Mouse (Mus musculus) spleen, adult 2 months (tissue): ENCODE data around the gene Nbas. TPM values are rescaled to one million over a fixed set of nuclear protein-coding genes. Genes with fewer than 3 reads are reported as not detected.

Experiments
- DNase-seq, 2 experiments: peaks; one replicate each; pipeline versions ENCODE4 v3.0.0 to v3.0.0-alpha.2; 2012 to 2021; ENCODE audit warnings: low spot score in 2 of 2, low read depth in 1 of 2
- H3K27ac ChIP-seq: fragments of 200-500 bp; 2 replicates; pipeline ENCODE4 v1.5.1; 2012; ENCODE audit warnings: low read length, inconsistent platforms; ENCODE audit not compliant: insufficient read depth
- H3K27me3 ChIP-seq: fragments of 200-500 bp; 2 replicates; pipeline ENCODE4 v1.6.1; 2012; ENCODE audit warnings: mild to moderate bottlenecking, moderate library complexity, low read length, inconsistent platforms; ENCODE audit not compliant: control insufficient read depth, insufficient read depth
- H3K36me3 ChIP-seq: fragments of 200-500 bp; 2 replicates; pipeline ENCODE4 v1.6.1; 2012; ENCODE audit warnings: mild to moderate bottlenecking, low read length, inconsistent platforms; ENCODE audit not compliant: control insufficient read depth, insufficient read depth
- H3K4me1 ChIP-seq: fragments of 200-500 bp; 2 replicates; pipeline ENCODE4 v1.6.1; 2011; ENCODE audit warnings: inconsistent platforms; ENCODE audit not compliant: control insufficient read depth, insufficient read depth, insufficient read length
- H3K4me3 ChIP-seq: fragments of 200-500 bp; 2 replicates; pipeline ENCODE4 v1.5.1; 2011; ENCODE audit warnings: mild to moderate bottlenecking, inconsistent platforms; ENCODE audit not compliant: insufficient read depth, insufficient read length; ENCODE audit errors: extremely low read depth
- CTCF ChIP-seq: fragments of 200-500 bp; IDR thresholded peaks from 2 replicates; pipeline ENCODE4 v1.5.1; 2011; ENCODE audit warnings: mild to moderate bottlenecking, inconsistent platforms; ENCODE audit not compliant: insufficient read depth, insufficient read length, insufficient replicate concordance; ENCODE audit errors: extremely low read depth
- POLR2A ChIP-seq: fragments of 200-500 bp; IDR thresholded peaks from 2 replicates; pipeline ENCODE4 v1.6.1; 2011; ENCODE audit warnings: low read depth, low read length, inconsistent platforms
- WGBS: fragments of 180-500 bp; shearing (Covaris S2); methylation state at CpG from one replicate; pipeline ENCODE4 v1.1.7; 2018; 5-methylcytosine and 5-hydroxymethylcytosine counted together
- polyA plus RNA-seq: library from polyadenylated mRNA; depleted of rRNA; stranded (reverse); fragments of >200 nt; gene quantifications from 2 replicates; pipeline ENCODE4 v1.2.3, GENCODE M21; 2012

The Nbas gene
- polyA plus RNA-seq, 1 experiment, result 7.9 TPM

- 88% methylated on average over 2 of the region's 2 CpGs for WGBS
- Histone ChIP-seq H3K4me1 (no peaks in the 10 kb centered on the region), H3K27ac (no peak overlapping the region), H3K4me3 (no peak overlapping the region), H3K36me3 (peaks cover 2% of the 10 kb centered on the region; the same call in 1 of the 2 replicates), H3K27me3 (no peaks in the 10 kb centered on the region)
- TF ChIP-seq CTCF (no peak), POLR2A (no peak)
- no peak for DNase-seq
These were observed 205.9 kb downstream of the Nbas start for GRCm38 (mm10) chr12:13474881-13475280.

DNA sequence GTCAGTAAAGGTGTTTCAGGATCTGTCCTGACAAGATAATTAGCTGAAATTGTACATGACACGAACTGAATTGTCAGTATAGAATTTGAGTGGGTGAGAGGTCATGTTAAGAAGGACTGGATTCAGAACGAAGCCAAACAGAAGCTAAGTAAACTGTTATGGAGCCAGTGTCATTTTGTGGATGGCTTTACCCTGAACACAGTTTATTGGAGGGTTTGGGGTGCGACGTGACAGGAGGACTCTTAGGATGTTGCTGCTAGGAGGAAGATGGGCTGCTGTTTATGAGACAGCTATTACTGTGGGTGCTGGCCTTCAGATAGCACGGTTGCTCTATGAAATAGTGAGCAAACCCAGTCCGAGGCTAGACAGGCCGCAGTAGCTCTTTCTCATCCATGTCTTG, 210.2 kb downstream of the Nbas start:
- peaks cover 4% of the 10 kb centered on the region for H3K36me3 ChIP-seq
- no peak overlapping the region for H3K4me3 ChIP-seq
- H3K27ac ChIP-seq, result no peak overlapping the region
- WGBS, result 90% methylated on average over 7 of the region's 7 CpGs
- H3K27me3 ChIP-seq, result no peaks in the 10 kb centered on the region
- TF ChIP-seq POLR2A (no peak), CTCF (no peak)
- DNase-seq, result no peak
- H3K4me1 ChIP-seq, result no peaks in the 10 kb centered on the region

GRCm38 (mm10) chr12:13486278-13486677, 217.3 kb downstream of the Nbas start:
- H3K27ac ChIP-seq, result no peak overlapping the region
- H3K27me3 ChIP-seq, result no peaks in the 10 kb centered on the region
- no peaks in the 10 kb centered on the region for H3K4me1 ChIP-seq
- peaks cover 1% of the 10 kb centered on the region; the same call in 1 of the 2 replicates for H3K36me3 ChIP-seq
- no peak for DNase-seq
- 90% methylated on average over 3 of the region's 3 CpGs for WGBS
- H3K4me3 ChIP-seq, result no peak overlapping the region
- TF ChIP-seq CTCF, result no peak
- no peak for TF ChIP-seq POLR2A

- TF ChIP-seq CTCF (no peak), POLR2A (no peak)
- WGBS, result 92% methylated on average over 6 of the region's 6 CpGs
- Histone ChIP-seq H3K4me1 (no peaks in the 10 kb centered on the region), H3K4me3 (no peak overlapping the region), H3K27ac (no peak overlapping the region), H3K27me3 (no peaks in the 10 kb centered on the region), H3K36me3 (no peaks in the 10 kb centered on the region)
- no peak for DNase-seq
These were observed 228.3 kb downstream of the Nbas start for GRCm38 (mm10) chr12:13497211-13497610.

- 93% methylated on average over 10 of the region's 10 CpGs for WGBS
- TF ChIP-seq POLR2A (no peak), CTCF (no peak)
These were observed 230.4 kb downstream of the Nbas start for GRCm38 (mm10) chr12:13499237-13499889.

GRCm38 (mm10) chr12:13500191-13500590, 231.3 kb downstream of the Nbas start:
- Histone ChIP-seq H3K36me3 (no peaks in the 10 kb centered on the region), H3K27me3 (no peaks in the 10 kb centered on the region), H3K27ac (no peak overlapping the region), H3K4me1 (no peaks in the 10 kb centered on the region), H3K4me3 (no peak overlapping the region)
- DNase-seq, result no peak
- TF ChIP-seq CTCF, result no peak
- TF ChIP-seq POLR2A, result no peak
- WGBS, result 93% methylated on average over 3 of the region's 3 CpGs

More at GRCm38 (mm10) chr12:13499237-13499889, 230.4 kb downstream of the Nbas start:
- H3K27me3 ChIP-seq, result no peaks in the 10 kb centered on the region
- no peaks in the 10 kb centered on the region for H3K4me1 ChIP-seq
- no peaks in the 10 kb centered on the region for H3K36me3 ChIP-seq
- no peak overlapping the region for H3K4me3 ChIP-seq
- H3K27ac ChIP-seq, result no peak overlapping the region
- no peak for DNase-seq

GRCm38 (mm10) chr12:13504771-13505444, 236.0 kb downstream of the Nbas start:
- no peaks in the 10 kb centered on the region for H3K36me3 ChIP-seq
- no peaks in the 10 kb centered on the region for H3K4me1 ChIP-seq
- TF ChIP-seq CTCF (no peak), POLR2A (no peak)
- no peaks in the 10 kb centered on the region for H3K27me3 ChIP-seq
- 89% methylated on average over 5 of the region's 5 CpGs for WGBS
- H3K4me3 ChIP-seq, result no peak overlapping the region
- DNase-seq, result no peak
- H3K27ac ChIP-seq, result no peak overlapping the region
